Mouse (Mus musculus) heart, adult 2 months (tissue): ENCODE data around the gene Plau. TPM values are rescaled to one million over a fixed set of nuclear protein-coding genes. Genes with fewer than 3 reads are reported as not detected.

ENCODE experiments used
- DNase-seq, 2 experiments: peaks; one replicate each; pipeline ENCODE4 v3.0.0; 2021
- H3K27ac ChIP-seq: fragments of 200-600 bp; 2 replicates; pipeline ENCODE4 v1.8.1; 2022
- H3K27me3 ChIP-seq: fragments of 200-500 bp; 2 replicates; pipeline ENCODE4 v1.6.1; 2012; ENCODE audit warnings: mild to moderate bottlenecking, low read length, inconsistent platforms, mixed read lengths; ENCODE audit not compliant: control insufficient read depth, insufficient read depth
- H3K36me3 ChIP-seq: fragments of 200-500 bp; 2 replicates; pipeline ENCODE4 v1.6.1; 2012; ENCODE audit warnings: low read length, inconsistent platforms; ENCODE audit not compliant: control insufficient read depth, insufficient read depth
- H3K4me1 ChIP-seq: fragments of 200-500 bp; 2 replicates; pipeline ENCODE4 v1.6.1; 2011; ENCODE audit warnings: low read length; ENCODE audit not compliant: control insufficient read depth, insufficient read depth
- H3K4me3 ChIP-seq: fragments of 200-600 bp; 2 replicates; pipeline ENCODE4 v1.8.1; 2022
- H3K79me2 ChIP-seq: fragments of 200-500 bp; replicated peaks from 2 replicates; pipeline ENCODE4 v1.6.1; 2012; ENCODE audit warnings: mild to moderate bottlenecking, inconsistent platforms, low read length, moderate library complexity, mixed read lengths; ENCODE audit not compliant: control insufficient read depth, insufficient read depth
- H3K9ac ChIP-seq: fragments of 200-500 bp; 2 replicates; pipeline ENCODE4 v1.6.1; 2012; ENCODE audit warnings: low read depth, mild to moderate bottlenecking, control low read depth, inconsistent platforms, low read length, mixed read lengths
- CTCF ChIP-seq: fragments of 200-600 bp; IDR thresholded peaks from 2 replicates; pipeline ENCODE4 v1.8.1; 2022; ENCODE audit warnings: antibody characterized with exemption, mild to moderate bottlenecking, moderate library complexity
- EP300 ChIP-seq: fragments of 200-500 bp; IDR thresholded peaks from 2 replicates; pipeline ENCODE4 v1.6.1; 2011; ENCODE audit warnings: low read depth, low read length, control low read depth; ENCODE audit not compliant: insufficient read depth
- POLR2A ChIP-seq: fragments of 200-500 bp; IDR thresholded peaks from 2 replicates; pipeline ENCODE4 v1.6.1; 2011; ENCODE audit warnings: mild to moderate bottlenecking, low read depth, low read length, control low read depth; ENCODE audit not compliant: insufficient read depth
- WGBS: fragments of 180-500 bp; shearing (Covaris S2); methylation state at CpG from one replicate; pipeline ENCODE4 v1.1.7; 2018; 5-methylcytosine and 5-hydroxymethylcytosine counted together
- intact Hi-C: fragments of 180-260 bp; cut with DNase I; formaldehyde crosslinking; loops from one replicate; pipeline ENCODE4 v1.15.1; 2025
- polyA plus RNA-seq: library from polyadenylated mRNA; depleted of rRNA; stranded (reverse); fragments of >200 nt; gene quantifications from 2 replicates; pipeline ENCODE4 v1.2.3, GENCODE M21; 2012
- total RNA-seq, 2 experiments: library from RNA; stranded (reverse); gene quantifications; 2 replicates each; pipeline ENCODE4 v1.2.3; 2021

Plau gene
- total and polyA plus RNA-seq, 3 experiments, result 1.8 to 6.2 (median 3.4) TPM

- no peaks in the 10 kb centered on the region for H3K79me2 ChIP-seq
- peaks cover under 1% of the 10 kb centered on the region for H3K4me1 ChIP-seq
- H3K9ac ChIP-seq, result no peak overlapping the region
- intact Hi-C loops, result no loop called here
- H3K27me3 ChIP-seq, result no peaks in the 10 kb centered on the region
- no peak overlapping the region for H3K27ac ChIP-seq
- no peak overlapping the region for H3K4me3 ChIP-seq
- TF ChIP-seq EP300, result no peak
- no peak for TF ChIP-seq CTCF
- TF ChIP-seq POLR2A, result no peak
- 68% methylated on average over 8 of the region's 8 CpGs for WGBS
- no peak for DNase-seq
- H3K36me3 ChIP-seq, result no peaks in the 10 kb centered on the region
Observed at GRCm38 (mm10) chr14:20811236-20811635, 25.2 kb upstream of the Plau start.

GRCm38 (mm10) chr14:20811779-20812406 lies 24.6 kb upstream of the Plau start:
- Histone ChIP-seq H3K4me3 (no peak overlapping the region), H3K4me1 (no peaks in the 10 kb centered on the region; the same call in none of the 2 replicates), H3K9ac (no peak overlapping the region), H3K36me3 (no peaks in the 10 kb centered on the region), H3K79me2 (no peaks in the 10 kb centered on the region), H3K27ac (no peak overlapping the region), H3K27me3 (no peaks in the 10 kb centered on the region)
- 91% methylated on average over 7 of the region's 7 CpGs for WGBS
- intact Hi-C loops, result no loop called here
- DNase-seq, result no peak
- TF ChIP-seq EP300 (no peak), POLR2A (no peak), CTCF (no peak)

- Histone ChIP-seq H3K4me1 (no peaks in the 10 kb centered on the region), H3K36me3 (no peaks in the 10 kb centered on the region), H3K9ac (no peak overlapping the region), H3K27me3 (no peaks in the 10 kb centered on the region), H3K79me2 (no peaks in the 10 kb centered on the region), H3K27ac (no peak overlapping the region), H3K4me3 (no peak overlapping the region)
- TF ChIP-seq POLR2A, result no peak
- no peak for TF ChIP-seq CTCF
- no peak for TF ChIP-seq EP300
- 96% methylated on average over 3 of the region's 3 CpGs for WGBS
- intact Hi-C loops, result no loop called here
- no peak for DNase-seq
Observed at GRCm38 (mm10) chr14:20815448-20815847, 21.0 kb upstream of the Plau start.

GRCm38 (mm10) chr14:20824517-20824916 lies 11.9 kb upstream of the Plau start:
- DNase-seq, result no peak
- no peak for TF ChIP-seq POLR2A
- no peaks in the 10 kb centered on the region for H3K36me3 ChIP-seq
- H3K27ac ChIP-seq, result no peak overlapping the region
- peaks cover under 1% of the 10 kb centered on the region; the same call in 1 of the 2 replicates for H3K4me1 ChIP-seq
- H3K9ac ChIP-seq, result no peak overlapping the region
- no peak overlapping the region for H3K4me3 ChIP-seq
- H3K27me3 ChIP-seq, result no peaks in the 10 kb centered on the region
- intact Hi-C loops, result no loop called here
- WGBS, result 73% methylated on average over 1 of the region's 1 CpGs
- H3K79me2 ChIP-seq, result no peaks in the 10 kb centered on the region

- no peaks in the 10 kb centered on the region for H3K79me2 ChIP-seq
- H3K9ac ChIP-seq, result no peak overlapping the region
- DNase-seq, result no peak
- TF ChIP-seq EP300 (no peak), CTCF (no peak), POLR2A (no peak)
- peaks cover 3% of the 10 kb centered on the region; the same call in 1 of the 2 replicates for H3K4me1 ChIP-seq
- 87% methylated on average over 2 of the region's 2 CpGs for WGBS
- no peaks in the 10 kb centered on the region for H3K27me3 ChIP-seq
- H3K4me3 ChIP-seq, result no peak overlapping the region
- intact Hi-C loops, result no loop called here
- no peak overlapping the region for H3K27ac ChIP-seq
- H3K36me3 ChIP-seq, result no peaks in the 10 kb centered on the region
Observed at GRCm38 (mm10) chr14:20825516-20825915, 10.9 kb upstream of the Plau start.

- Histone ChIP-seq H3K27me3 (no peaks in the 10 kb centered on the region), H3K27ac (no peak overlapping the region), H3K4me3 (no peak overlapping the region), H3K4me1 (peaks cover 3% of the 10 kb centered on the region; the same call in 1 of the 2 replicates), H3K9ac (no peak overlapping the region), H3K36me3 (no peaks in the 10 kb centered on the region), H3K79me2 (no peaks in the 10 kb centered on the region)
- intact Hi-C loops, result no loop called here
- DNase-seq, result no peak
- WGBS, result 89% methylated on average over 8 of the region's 8 CpGs
- no peak for TF ChIP-seq CTCF
- no peak for TF ChIP-seq POLR2A
- no peak for TF ChIP-seq EP300
Observed at GRCm38 (mm10) chr14:20827061-20827460, 9.4 kb upstream of the Plau start.
